Mouse (Mus musculus): ENCODE measurements around the gene Nle1. TPM values are rescaled to one million over a fixed set of nuclear protein-coding genes. Genes with fewer than 3 reads are reported as not detected.

Gene Nle1
- polyA plus RNA-seq, 1 experiment = not detected

- TF ChIP-seq POLR2A (IDR thresholded peaks at IDR 0.05; ENCODE audit: insufficient read depth, low read depth, low read length) (no peak), CTCF (IDR thresholded peaks at IDR 0.05; ENCODE audit: insufficient read depth, low read depth, low read length) (no peak)
- H3K4me1 ChIP-seq (ENCODE audit: control insufficient read depth, insufficient read depth, low read length) = no peaks in the 10 kb centered on the region
- H3K27ac ChIP-seq (ENCODE audit: insufficient read depth, low read depth, low read length) = no peak overlapping the region
- 69% methylated on average over 4 of the region's 4 CpGs for WGBS
- no peak overlapping the region for H3K4me3 ChIP-seq (ENCODE audit: insufficient read depth, low read depth, low read length)
These were observed 44.7 kb downstream of the Nle1 start for GRCm38 (mm10) chr11:82863488-82863931.

GRCm38 (mm10) chr11:82863059-82863458, 45.2 kb downstream of the Nle1 start:
- Histone ChIP-seq H3K4me1 (ENCODE audit: control insufficient read depth, insufficient read depth, low read length) (no peaks in the 10 kb centered on the region), H3K4me3 (ENCODE audit: insufficient read depth, low read depth, low read length) (no peak overlapping the region), H3K27ac (ENCODE audit: insufficient read depth, low read depth, low read length) (no peak overlapping the region)
- 51% methylated on average over 2 of the region's 2 CpGs for WGBS
- TF ChIP-seq POLR2A (IDR thresholded peaks at IDR 0.05; ENCODE audit: insufficient read depth, low read depth, low read length) (no peak), CTCF (IDR thresholded peaks at IDR 0.05; ENCODE audit: insufficient read depth, low read depth, low read length) (no peak)

GRCm38 (mm10) chr11:82862638-82863037, 45.6 kb downstream of the Nle1 start:
- TF ChIP-seq CTCF (IDR thresholded peaks at IDR 0.05; ENCODE audit: insufficient read depth, low read depth, low read length) (no peak), POLR2A (IDR thresholded peaks at IDR 0.05; ENCODE audit: insufficient read depth, low read depth, low read length) (no peak)
- no peak overlapping the region for H3K4me3 ChIP-seq (ENCODE audit: insufficient read depth, low read depth, low read length)
- no peak overlapping the region for H3K27ac ChIP-seq (ENCODE audit: insufficient read depth, low read depth, low read length)
- WGBS = 77% methylated on average over 9 of the region's 9 CpGs
- no peaks in the 10 kb centered on the region for H3K4me1 ChIP-seq (ENCODE audit: control insufficient read depth, insufficient read depth, low read length)

- TF ChIP-seq POLR2A (IDR thresholded peaks at IDR 0.05; ENCODE audit: insufficient read depth, low read depth, low read length) (no peak), CTCF (IDR thresholded peaks at IDR 0.05; ENCODE audit: insufficient read depth, low read depth, low read length) (no peak)
- 66% methylated on average over 8 of the region's 8 CpGs for WGBS
These were observed 46.7 kb downstream of the Nle1 start for GRCm38 (mm10) chr11:82861558-82861957.

GRCm38 (mm10) chr11:82860759-82861158, 47.5 kb downstream of the Nle1 start:
- H3K27ac ChIP-seq (ENCODE audit: insufficient read depth, low read depth, low read length) = no peak overlapping the region
- H3K4me3 ChIP-seq (ENCODE audit: insufficient read depth, low read depth, low read length) = no peak overlapping the region
- no peak for TF ChIP-seq POLR2A (IDR thresholded peaks at IDR 0.05; ENCODE audit: insufficient read depth, low read depth, low read length)
- no peaks in the 10 kb centered on the region for H3K4me1 ChIP-seq (ENCODE audit: control insufficient read depth, insufficient read depth, low read length)
- 90% methylated on average over 6 of the region's 6 CpGs for WGBS

More at GRCm38 (mm10) chr11:82861558-82861957, 46.7 kb downstream of the Nle1 start:
- H3K4me3 ChIP-seq (ENCODE audit: insufficient read depth, low read depth, low read length) = no peak overlapping the region
- H3K27ac ChIP-seq (ENCODE audit: insufficient read depth, low read depth, low read length) = no peak overlapping the region
- H3K4me1 ChIP-seq (ENCODE audit: control insufficient read depth, insufficient read depth, low read length) = no peaks in the 10 kb centered on the region

- TF ChIP-seq CTCF (IDR thresholded peaks at IDR 0.05; ENCODE audit: insufficient read depth, low read depth, low read length) (no peak), POLR2A (IDR thresholded peaks at IDR 0.05; ENCODE audit: insufficient read depth, low read depth, low read length) (no peak)
- no peaks in the 10 kb centered on the region for H3K4me1 ChIP-seq (ENCODE audit: control insufficient read depth, insufficient read depth, low read length)
- WGBS = 81% methylated on average over 13 of the region's 13 CpGs
- no peak overlapping the region for H3K27ac ChIP-seq (ENCODE audit: insufficient read depth, low read depth, low read length)
- H3K4me3 ChIP-seq (ENCODE audit: insufficient read depth, low read depth, low read length) = no peak overlapping the region
These were observed 50.8 kb downstream of the Nle1 start for GRCm38 (mm10) chr11:82857307-82857848.

GRCm38 (mm10) chr11:82856032-82856431, 52.2 kb downstream of the Nle1 start:
- 70% methylated on average over 10 of the region's 10 CpGs for WGBS
- no peak for TF ChIP-seq CTCF (IDR thresholded peaks at IDR 0.05; ENCODE audit: insufficient read depth, low read depth, low read length)
- no peak for TF ChIP-seq POLR2A (IDR thresholded peaks at IDR 0.05; ENCODE audit: insufficient read depth, low read depth, low read length)
- Histone ChIP-seq H3K27ac (ENCODE audit: insufficient read depth, low read depth, low read length) (no peak overlapping the region), H3K4me3 (ENCODE audit: insufficient read depth, low read depth, low read length) (no peak overlapping the region), H3K4me1 (ENCODE audit: control insufficient read depth, insufficient read depth, low read length) (no peaks in the 10 kb centered on the region)

- Histone ChIP-seq H3K27ac (ENCODE audit: insufficient read depth, low read depth, low read length) (no peak overlapping the region), H3K4me3 (ENCODE audit: insufficient read depth, low read depth, low read length) (no peak overlapping the region), H3K4me1 (ENCODE audit: control insufficient read depth, insufficient read depth, low read length) (no peaks in the 10 kb centered on the region)
- WGBS = 82% methylated on average over 9 of the region's 9 CpGs
- TF ChIP-seq CTCF (IDR thresholded peaks at IDR 0.05; ENCODE audit: insufficient read depth, low read depth, low read length) (no peak), POLR2A (IDR thresholded peaks at IDR 0.05; ENCODE audit: insufficient read depth, low read depth, low read length) (no peak)
These were observed 52.8 kb downstream of the Nle1 start for GRCm38 (mm10) chr11:82855327-82855973.

- TF ChIP-seq CTCF (IDR thresholded peaks at IDR 0.05; ENCODE audit: insufficient read depth, low read depth, low read length) = no peak
- no peak for TF ChIP-seq POLR2A (IDR thresholded peaks at IDR 0.05; ENCODE audit: insufficient read depth, low read depth, low read length)
- no peaks in the 10 kb centered on the region for H3K4me1 ChIP-seq (ENCODE audit: control insufficient read depth, insufficient read depth, low read length)
- H3K27ac ChIP-seq (ENCODE audit: insufficient read depth, low read depth, low read length) = no peak overlapping the region
- H3K4me3 ChIP-seq (ENCODE audit: insufficient read depth, low read depth, low read length) = no peak overlapping the region
- 87% methylated on average over 6 of the region's 6 CpGs for WGBS
These were observed 54.1 kb downstream of the Nle1 start for GRCm38 (mm10) chr11:82854111-82854510.

All from olfactory bulb, adult 2 months (tissue).